Mouse (Mus musculus): ENCODE data around the gene Il11ra1.

DNA sequence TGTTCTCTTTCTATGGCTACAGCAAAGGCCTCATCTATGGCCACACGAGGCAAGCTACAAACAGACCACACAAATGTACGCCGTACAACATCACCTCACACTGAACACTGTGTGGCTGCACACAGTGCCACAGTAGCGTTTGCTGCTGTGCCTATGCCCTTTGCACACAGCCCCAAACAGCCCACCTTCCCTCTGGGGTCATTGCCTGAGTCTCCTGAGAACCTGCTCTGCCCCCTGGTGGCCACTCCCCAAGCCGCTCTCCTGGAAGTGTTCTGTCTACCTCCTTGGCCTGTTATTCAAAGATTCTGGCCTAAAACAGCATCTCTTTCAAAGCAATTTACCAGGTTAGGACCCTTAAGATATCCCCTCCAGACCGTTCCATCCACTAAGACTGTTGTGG, 46.5 kb upstream of the Il11ra1 start:
- TF ChIP-seq CTCF (IDR thresholded peaks at IDR 0.05; ENCODE audit: borderline replicate concordance, control insufficient read depth, extremely low read depth, insufficient read depth, low read length, poor library complexity) (peak; percentile 78; the same call in 1 of the 2 replicates), POLR2A (IDR thresholded peaks at IDR 0.05; ENCODE audit: control insufficient read depth, extremely low read depth, insufficient read depth, low read length, poor library complexity) (no peak)

Data from thymus, adult 2 months (tissue).